Mouse (Mus musculus) heart, postnatal 0 days (tissue): ENCODE measurements around the gene Vmn1r174. TPM values are rescaled to one million over a fixed set of nuclear protein-coding genes. Genes with fewer than 3 reads are reported as not detected.
"Not testable (repeated sequence)": the region's sequence is repeated elsewhere in the genome, so short reads cannot be mapped to it uniquely, and the experiment has no call there.

ENCODE experiments used
- ATAC-seq: fragments of 200-750 bp; cut with Nextera tagmentation; 2 replicates; pipeline ENCODE4 v1.8.0; 2017; ENCODE audit warnings: low read depth, moderate number of reproducible peaks, moderate library complexity; ENCODE audit not compliant: insufficient read depth
- DNase-seq: peaks from one replicate; pipeline ENCODE4 v3.0.0-alpha.2; 2016; ENCODE audit warnings: low spot score
- H3K27ac ChIP-seq: fragments of 300-500 bp; sonication (generic); 2 replicates; pipeline ENCODE4 v1.5.1; 2014; ENCODE audit warnings: low read depth, mild to moderate bottlenecking
- H3K27me3 ChIP-seq: fragments of 300-500 bp; sonication (generic); 2 replicates; pipeline ENCODE4 v1.6.1; 2014; ENCODE audit warnings: low read length, mixed read lengths; ENCODE audit not compliant: control insufficient read depth, insufficient read depth
- H3K36me3 ChIP-seq: fragments of 300-500 bp; sonication (generic); replicated peaks from 2 replicates; pipeline ENCODE4 v1.6.1; 2014; ENCODE audit warnings: low read length, mixed read lengths; ENCODE audit not compliant: control insufficient read depth, insufficient read depth
- H3K4me1 ChIP-seq: fragments of 300-500 bp; sonication (generic); 2 replicates; pipeline ENCODE4 v1.6.1; 2014; ENCODE audit warnings: antibody characterized with exemption; ENCODE audit not compliant: control insufficient read depth, insufficient read depth
- H3K4me2 ChIP-seq: fragments of 300-500 bp; sonication (generic); 2 replicates; pipeline ENCODE4 v1.6.1; 2014; ENCODE audit warnings: low read depth, mild to moderate bottlenecking, low read length, moderate library complexity
- H3K4me3 ChIP-seq: fragments of 300-500 bp; sonication (generic); 2 replicates; pipeline ENCODE4 v1.5.1; 2014; ENCODE audit warnings: low read depth, low read length
- H3K9ac ChIP-seq: fragments of 300-500 bp; sonication (generic); replicated peaks from 2 replicates; pipeline ENCODE4 v1.6.1; 2014; ENCODE audit warnings: low read depth, low read length, mixed read lengths
- H3K9me3 ChIP-seq: fragments of 300-500 bp; sonication (generic); replicated peaks from 2 replicates; pipeline ENCODE4 v1.6.1; 2016; ENCODE audit warnings: low read length; ENCODE audit not compliant: control insufficient read depth
- CTCF ChIP-seq: IDR thresholded peaks from 2 replicates; pipeline ENCODE4 v1.5.1; 2016; ENCODE audit warnings: antibody characterized with exemption, control low read depth, low read depth
- EP300 ChIP-seq: IDR thresholded peaks from 2 replicates; pipeline ENCODE4 v1.6.1; 2016; ENCODE audit warnings: antibody characterized with exemption, low read depth
- WGBS: fragments of 180-500 bp; shearing (Covaris S2); extraction: QIAGEN DNeasy Blood & Tissue Kit; methylation state at CpG from one replicate; pipeline ENCODE4 v1.1.7; 2014; 5-methylcytosine and 5-hydroxymethylcytosine counted together
- polyA plus RNA-seq: library from polyadenylated mRNA; unstranded; fragments of >200 nt; fragmentation: Nextera tagmentation; extraction: Ambion mirVana; gene quantifications from 2 replicates; pipeline ENCODE4 v1.2.1, GENCODE M21; 2015
- total RNA-seq: library from RNA; depleted of rRNA; stranded (reverse); fragments of >200 nt; gene quantifications from 2 replicates; pipeline ENCODE4 v1.2.3, GENCODE M21; 2014; ENCODE audit warnings: low replicate concordance; rRNA removed

The Vmn1r174 gene
- total RNA-seq (not detected in 2 replicates), polyA plus RNA-seq (not detected in 2 replicates)

DNA sequence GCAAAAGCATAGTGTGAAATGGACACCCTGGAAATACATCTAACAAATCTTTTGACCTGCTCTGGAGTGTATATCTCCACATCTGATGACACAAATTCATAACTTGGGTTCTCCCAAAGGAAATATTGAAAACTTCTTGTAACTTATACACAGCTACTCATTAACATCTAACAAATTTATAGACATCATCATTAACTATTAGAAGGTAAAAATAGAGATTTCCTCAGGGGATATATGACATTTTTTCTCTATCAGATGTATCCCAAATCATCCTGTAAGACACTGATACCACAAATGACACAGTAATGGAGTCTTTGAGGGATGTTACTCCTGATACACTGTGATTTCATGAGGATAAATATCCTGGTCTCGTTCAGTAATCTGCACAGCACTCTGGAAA lies at the start of gene Vmn1r174:
Gene Vmn1r174 (plus strand): TSS at position 301 of the 400 bp plus-strand sequence.
- not testable (repeated sequence) for H3K27me3 ChIP-seq, DNase-seq, H3K4me3 ChIP-seq, H3K27ac ChIP-seq, H3K9me3 ChIP-seq, H3K4me1 ChIP-seq, H3K36me3 ChIP-seq, H3K4me2 ChIP-seq, ATAC-seq, H3K9ac ChIP-seq
- 33% methylated on average over 1 of the region's 1 CpGs for WGBS

DNA sequence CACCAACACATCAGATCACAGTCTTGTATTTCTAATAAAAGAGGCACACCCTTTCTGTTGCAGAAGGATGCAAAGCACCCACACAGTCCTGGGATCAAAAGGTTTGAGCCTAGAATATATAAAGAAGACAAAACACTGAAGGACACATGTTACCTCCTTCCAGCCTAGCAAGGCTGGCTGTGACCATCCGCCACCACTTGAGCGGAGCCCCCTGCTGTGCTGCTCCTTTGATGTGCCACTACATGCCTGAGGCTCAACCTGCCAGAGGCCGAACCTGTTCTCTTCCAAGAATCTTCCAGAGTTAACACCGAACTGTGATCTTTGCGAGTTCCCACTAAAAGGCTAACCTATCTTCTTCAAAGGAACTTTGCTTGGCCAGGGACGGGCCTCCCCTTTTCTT lies 32.5 kb downstream of the Vmn1r174 start:
- no peak overlapping the region for H3K4me3 ChIP-seq
- TF ChIP-seq EP300, result no peak
- no peak for TF ChIP-seq CTCF
- peaks cover 22% of the 10 kb centered on the region for H3K9me3 ChIP-seq
- ATAC-seq, result no peak
- no peak overlapping the region for H3K4me2 ChIP-seq
- H3K4me1 ChIP-seq, result no peaks in the 10 kb centered on the region
- WGBS, result 64% methylated on average over 6 of the region's 6 CpGs
- no peak overlapping the region for H3K27ac ChIP-seq
- H3K9ac ChIP-seq, result no peak overlapping the region
- no peaks in the 10 kb centered on the region for H3K36me3 ChIP-seq
- no peak for DNase-seq
- H3K27me3 ChIP-seq, result no peaks in the 10 kb centered on the region

DNA sequence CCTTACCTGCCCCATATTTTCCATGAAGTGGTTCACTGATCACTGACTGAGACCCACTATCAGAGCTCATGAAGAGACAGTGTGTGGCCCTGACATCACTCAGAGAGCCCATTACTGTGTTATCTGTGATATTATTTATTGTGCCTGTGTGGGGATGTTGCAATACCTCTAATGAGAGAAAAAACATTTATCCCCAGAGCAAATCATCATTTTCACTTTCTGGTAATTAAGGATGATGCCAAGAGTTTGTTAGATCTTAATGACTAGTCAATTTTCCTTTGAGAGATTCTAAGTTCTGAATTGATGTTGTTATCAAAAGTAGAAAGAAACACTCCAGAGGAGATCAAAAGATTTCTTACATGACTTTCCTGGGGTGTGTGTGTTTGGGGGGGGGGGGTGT lies 58.5 kb downstream of the Vmn1r174 start, which contains the start of gene Vmn1r175:
Gene Vmn1r175 (minus strand): TSS at position 101 of the 400 bp plus-strand sequence.
- H3K27me3 ChIP-seq, H3K9me3 ChIP-seq, DNase-seq, H3K36me3 ChIP-seq, H3K4me2 ChIP-seq, H3K4me1 ChIP-seq, H3K4me3 ChIP-seq, H3K27ac ChIP-seq, H3K9ac ChIP-seq, ATAC-seq: not testable (repeated sequence)

Other genes starting within 250 kb of the Vmn1r174 start
- not detected in 2 replicates for gene Vmn1r167, start 245.1 kb upstream of the Vmn1r174 start, total RNA-seq
- gene Vmn1r167, start 245.1 kb upstream of the Vmn1r174 start, polyA plus RNA-seq, result not detected in 2 replicates
- gene Vmn1r168, start 212.5 kb upstream of the Vmn1r174 start, total RNA-seq, result not detected in 2 replicates
- not detected in 2 replicates for gene Vmn1r168, start 212.5 kb upstream of the Vmn1r174 start, polyA plus RNA-seq
- not detected in 2 replicates for gene Vmn1r169, start 176.7 kb upstream of the Vmn1r174 start, total RNA-seq
- not detected in 2 replicates for gene Vmn1r169, start 176.7 kb upstream of the Vmn1r174 start, polyA plus RNA-seq
- gene Vmn1r170, start 146.1 kb upstream of the Vmn1r174 start, total RNA-seq, result not detected in 2 replicates
- gene Vmn1r170, start 146.1 kb upstream of the Vmn1r174 start, polyA plus RNA-seq, result not detected in 2 replicates
- gene Vmn1r171, start 121.5 kb upstream of the Vmn1r174 start, total RNA-seq, result not detected in 2 replicates
- gene Vmn1r171, start 121.5 kb upstream of the Vmn1r174 start, polyA plus RNA-seq, result not detected in 2 replicates
- gene Vmn1r172, start 94.0 kb upstream of the Vmn1r174 start, total RNA-seq, result not detected in 2 replicates
- gene Vmn1r172, start 94.0 kb upstream of the Vmn1r174 start, polyA plus RNA-seq, result not detected in 2 replicates
- gene Vmn1r173, start 51.6 kb upstream of the Vmn1r174 start, total RNA-seq, result not detected in 2 replicates
- gene Vmn1r173, start 51.6 kb upstream of the Vmn1r174 start, polyA plus RNA-seq, result not detected in 2 replicates
- not detected in 2 replicates for gene Vmn1r175, start 58.4 kb downstream of the Vmn1r174 start, total RNA-seq
- not detected in 2 replicates for gene Vmn1r175, start 58.4 kb downstream of the Vmn1r174 start, polyA plus RNA-seq
- not detected in 2 replicates for gene Vmn1r176, start 85.1 kb downstream of the Vmn1r174 start, total RNA-seq
- not detected in 2 replicates for gene Vmn1r176, start 85.1 kb downstream of the Vmn1r174 start, polyA plus RNA-seq
- gene Vmn1r177, start 114.2 kb downstream of the Vmn1r174 start, total RNA-seq, result not detected in 2 replicates
- not detected in 2 replicates for gene Vmn1r177, start 114.2 kb downstream of the Vmn1r174 start, polyA plus RNA-seq
- gene Vmn1r178, start 139.7 kb downstream of the Vmn1r174 start, total RNA-seq, result not detected in 2 replicates
- gene Vmn1r178, start 139.7 kb downstream of the Vmn1r174 start, polyA plus RNA-seq, result not detected in 2 replicates
- gene Vmn1r179, start 174.7 kb downstream of the Vmn1r174 start, total RNA-seq, result not detected in 2 replicates
- not detected in 2 replicates for gene Vmn1r179, start 174.7 kb downstream of the Vmn1r174 start, polyA plus RNA-seq
- gene Vmn1r180, start 198.4 kb downstream of the Vmn1r174 start, total RNA-seq, result not detected in 2 replicates
- gene Vmn1r180, start 198.4 kb downstream of the Vmn1r174 start, polyA plus RNA-seq, result not detected in 2 replicates
- gene Vmn1r181, start 222.3 kb downstream of the Vmn1r174 start, total RNA-seq, result not detected in 2 replicates
- not detected in 2 replicates for gene Vmn1r181, start 222.3 kb downstream of the Vmn1r174 start, polyA plus RNA-seq
- not detected in 2 replicates for gene V1rd19, start 249.4 kb downstream of the Vmn1r174 start, total RNA-seq
- not detected in 2 replicates for gene V1rd19, start 249.4 kb downstream of the Vmn1r174 start, polyA plus RNA-seq